Mouse (Mus musculus): ENCODE measurements at regions not wholly inside any gene's neighbourhood (a gene's known extent, or its start where the extent isn't known, plus 50 kb on each side); places are given as distances from the start of the nearest gene placed in this dataset.

GRCm38 (mm10) chr11:38155706-38156105, 919.9 kb upstream of the Tenm2 start:
- H3K4me1 ChIP-seq (ENCODE audit: control insufficient read depth, low read depth, low read length): no peaks in the 10 kb centered on the region
- H3K27me3 ChIP-seq (ENCODE audit: control insufficient read depth, insufficient read depth, low read depth, low read length): no peaks in the 10 kb centered on the region
- no peaks in the 10 kb centered on the region for H3K36me3 ChIP-seq (ENCODE audit: control insufficient read depth, insufficient read depth)
- no peak for ATAC-seq (ENCODE audit: low read depth)
- H3K9ac ChIP-seq (ENCODE audit: low read depth, low read length): no peak overlapping the region
- H3K4me3 ChIP-seq (ENCODE audit: low read depth, low read length): no peak overlapping the region
- no peak overlapping the region for H3K4me2 ChIP-seq (ENCODE audit: low read depth, low read length)
- 80% methylated on average over 2 of the region's 2 CpGs for WGBS (ENCODE audit: insufficient replicate concordance)
- no peak overlapping the region for H3K27ac ChIP-seq (ENCODE audit: low read length)
- H3K9me3 ChIP-seq (replicated peaks; ENCODE audit: control insufficient read depth, low read length): no peaks in the 10 kb centered on the region

- Histone ChIP-seq H3K27ac (ENCODE audit: low read length) (no peak overlapping the region), H3K9ac (ENCODE audit: low read depth, low read length) (no peak overlapping the region), H3K4me1 (ENCODE audit: control insufficient read depth, low read depth, low read length) (no peaks in the 10 kb centered on the region), H3K4me3 (ENCODE audit: low read depth, low read length) (no peak overlapping the region), H3K4me2 (ENCODE audit: low read depth, low read length) (no peak overlapping the region), H3K9me3 (replicated peaks; ENCODE audit: control insufficient read depth, low read length) (no peaks in the 10 kb centered on the region), H3K36me3 (ENCODE audit: control insufficient read depth, insufficient read depth) (no peaks in the 10 kb centered on the region), H3K27me3 (ENCODE audit: control insufficient read depth, insufficient read depth, low read depth, low read length) (no peaks in the 10 kb centered on the region)
- WGBS (ENCODE audit: insufficient replicate concordance): 57% methylated on average over 2 of the region's 2 CpGs
- no peak for ATAC-seq (ENCODE audit: low read depth)
These were observed 907.7 kb upstream of the Tenm2 start for GRCm38 (mm10) chr11:38143436-38143835.

- Histone ChIP-seq H3K9ac (ENCODE audit: low read depth, low read length) (no peak overlapping the region), H3K27ac (ENCODE audit: low read length) (no peak overlapping the region), H3K4me2 (ENCODE audit: low read depth, low read length) (no peak overlapping the region), H3K4me3 (ENCODE audit: low read depth, low read length) (no peak overlapping the region), H3K4me1 (ENCODE audit: control insufficient read depth, low read depth, low read length) (no peaks in the 10 kb centered on the region), H3K9me3 (replicated peaks; ENCODE audit: control insufficient read depth, low read length) (no peaks in the 10 kb centered on the region), H3K27me3 (ENCODE audit: control insufficient read depth, insufficient read depth, low read depth, low read length) (no peaks in the 10 kb centered on the region), H3K36me3 (ENCODE audit: control insufficient read depth, insufficient read depth) (no peaks in the 10 kb centered on the region)
- ATAC-seq (ENCODE audit: low read depth): no peak
These were observed 893.1 kb upstream of the Tenm2 start for GRCm38 (mm10) chr11:38128851-38129250.

- no peak for ATAC-seq (ENCODE audit: low read depth)
- no peak overlapping the region for H3K4me3 ChIP-seq (ENCODE audit: low read depth, low read length)
- H3K9me3 ChIP-seq (replicated peaks; ENCODE audit: control insufficient read depth, low read length): no peaks in the 10 kb centered on the region
- H3K27ac ChIP-seq (ENCODE audit: low read length): no peak overlapping the region
- WGBS (ENCODE audit: insufficient replicate concordance): 36% methylated on average over 2 of the region's 2 CpGs
- H3K4me2 ChIP-seq (ENCODE audit: low read depth, low read length): no peak overlapping the region
- H3K4me1 ChIP-seq (ENCODE audit: control insufficient read depth, low read depth, low read length): no peaks in the 10 kb centered on the region
- no peaks in the 10 kb centered on the region for H3K27me3 ChIP-seq (ENCODE audit: control insufficient read depth, insufficient read depth, low read depth, low read length)
- no peak overlapping the region for H3K9ac ChIP-seq (ENCODE audit: low read depth, low read length)
- H3K36me3 ChIP-seq (ENCODE audit: control insufficient read depth, insufficient read depth): no peaks in the 10 kb centered on the region
These were observed 888.1 kb upstream of the Tenm2 start for GRCm38 (mm10) chr11:38123789-38124330.

DNA sequence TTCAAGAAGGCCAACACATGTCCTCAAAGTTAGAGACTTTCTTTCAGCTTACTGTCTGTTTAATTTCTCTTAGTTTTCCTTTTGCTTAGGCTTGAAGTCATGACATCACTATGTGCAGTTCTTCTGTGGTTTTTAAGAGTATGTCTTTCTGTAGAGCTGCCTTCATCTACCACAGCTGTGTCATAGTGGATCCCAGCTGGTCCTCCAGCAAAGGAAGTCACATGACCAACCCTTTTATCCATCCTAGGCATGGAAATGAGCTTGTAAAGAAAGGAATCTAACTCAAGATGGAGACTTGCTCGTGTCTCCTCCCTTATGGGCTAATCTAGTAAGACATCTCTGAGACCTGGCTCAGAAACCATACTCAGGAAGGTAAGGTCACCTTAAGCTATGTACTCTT, 886.7 kb upstream of the Tenm2 start:
- no peaks in the 10 kb centered on the region for H3K9me3 ChIP-seq (replicated peaks; ENCODE audit: control insufficient read depth, low read length)
- H3K36me3 ChIP-seq (ENCODE audit: control insufficient read depth, insufficient read depth): no peaks in the 10 kb centered on the region
- no peak for ATAC-seq (ENCODE audit: low read depth)
- H3K27ac ChIP-seq (ENCODE audit: low read length): no peak overlapping the region
- H3K4me1 ChIP-seq (ENCODE audit: control insufficient read depth, low read depth, low read length): no peaks in the 10 kb centered on the region
- no peak overlapping the region for H3K4me2 ChIP-seq (ENCODE audit: low read depth, low read length)
- H3K9ac ChIP-seq (ENCODE audit: low read depth, low read length): no peak overlapping the region
- no peaks in the 10 kb centered on the region for H3K27me3 ChIP-seq (ENCODE audit: control insufficient read depth, insufficient read depth, low read depth, low read length)
- H3K4me3 ChIP-seq (ENCODE audit: low read depth, low read length): no peak overlapping the region
- WGBS (ENCODE audit: insufficient replicate concordance): 39% methylated on average over 1 of the region's 1 CpGs

- Histone ChIP-seq H3K27ac (ENCODE audit: low read length) (no peak overlapping the region), H3K4me2 (ENCODE audit: low read depth, low read length) (no peak overlapping the region), H3K9me3 (replicated peaks; ENCODE audit: control insufficient read depth, low read length) (no peaks in the 10 kb centered on the region), H3K27me3 (ENCODE audit: control insufficient read depth, insufficient read depth, low read depth, low read length) (no peaks in the 10 kb centered on the region), H3K9ac (ENCODE audit: low read depth, low read length) (no peak overlapping the region), H3K36me3 (ENCODE audit: control insufficient read depth, insufficient read depth) (no peaks in the 10 kb centered on the region), H3K4me1 (ENCODE audit: control insufficient read depth, low read depth, low read length) (no peaks in the 10 kb centered on the region), H3K4me3 (ENCODE audit: low read depth, low read length) (no peak overlapping the region)
- 38% methylated on average over 8 of the region's 8 CpGs for WGBS (ENCODE audit: insufficient replicate concordance)
- ATAC-seq (ENCODE audit: low read depth): no peak
These were observed 885.4 kb upstream of the Tenm2 start for GRCm38 (mm10) chr11:38121051-38121616.

GRCm38 (mm10) chr11:38117741-38118140, 882.0 kb upstream of the Tenm2 start:
- H3K4me1 ChIP-seq (ENCODE audit: control insufficient read depth, low read depth, low read length): no peaks in the 10 kb centered on the region
- 57% methylated on average over 5 of the region's 5 CpGs for WGBS (ENCODE audit: insufficient replicate concordance)
- ATAC-seq (ENCODE audit: low read depth): no peak
- H3K9me3 ChIP-seq (replicated peaks; ENCODE audit: control insufficient read depth, low read length): no peaks in the 10 kb centered on the region
- H3K4me3 ChIP-seq (ENCODE audit: low read depth, low read length): no peak overlapping the region
- H3K9ac ChIP-seq (ENCODE audit: low read depth, low read length): no peak overlapping the region
- H3K36me3 ChIP-seq (ENCODE audit: control insufficient read depth, insufficient read depth): no peaks in the 10 kb centered on the region
- no peak overlapping the region for H3K27ac ChIP-seq (ENCODE audit: low read length)
- H3K27me3 ChIP-seq (ENCODE audit: control insufficient read depth, insufficient read depth, low read depth, low read length): no peaks in the 10 kb centered on the region
- no peak overlapping the region for H3K4me2 ChIP-seq (ENCODE audit: low read depth, low read length)

GRCm38 (mm10) chr11:38092202-38092601, 856.4 kb upstream of the Tenm2 start:
- no peaks in the 10 kb centered on the region for H3K4me1 ChIP-seq (ENCODE audit: control insufficient read depth, low read depth, low read length)
- WGBS (ENCODE audit: insufficient replicate concordance): 59% methylated on average over 2 of the region's 2 CpGs
- H3K4me3 ChIP-seq (ENCODE audit: low read depth, low read length): no peak overlapping the region
- no peaks in the 10 kb centered on the region for H3K27me3 ChIP-seq (ENCODE audit: control insufficient read depth, insufficient read depth, low read depth, low read length)
- no peak for ATAC-seq (ENCODE audit: low read depth)
- H3K36me3 ChIP-seq (ENCODE audit: control insufficient read depth, insufficient read depth): no peaks in the 10 kb centered on the region
- no peak overlapping the region for H3K9ac ChIP-seq (ENCODE audit: low read depth, low read length)
- no peak overlapping the region for H3K4me2 ChIP-seq (ENCODE audit: low read depth, low read length)
- H3K27ac ChIP-seq (ENCODE audit: low read length): no peak overlapping the region
- no peaks in the 10 kb centered on the region for H3K9me3 ChIP-seq (replicated peaks; ENCODE audit: control insufficient read depth, low read length)

DNA sequence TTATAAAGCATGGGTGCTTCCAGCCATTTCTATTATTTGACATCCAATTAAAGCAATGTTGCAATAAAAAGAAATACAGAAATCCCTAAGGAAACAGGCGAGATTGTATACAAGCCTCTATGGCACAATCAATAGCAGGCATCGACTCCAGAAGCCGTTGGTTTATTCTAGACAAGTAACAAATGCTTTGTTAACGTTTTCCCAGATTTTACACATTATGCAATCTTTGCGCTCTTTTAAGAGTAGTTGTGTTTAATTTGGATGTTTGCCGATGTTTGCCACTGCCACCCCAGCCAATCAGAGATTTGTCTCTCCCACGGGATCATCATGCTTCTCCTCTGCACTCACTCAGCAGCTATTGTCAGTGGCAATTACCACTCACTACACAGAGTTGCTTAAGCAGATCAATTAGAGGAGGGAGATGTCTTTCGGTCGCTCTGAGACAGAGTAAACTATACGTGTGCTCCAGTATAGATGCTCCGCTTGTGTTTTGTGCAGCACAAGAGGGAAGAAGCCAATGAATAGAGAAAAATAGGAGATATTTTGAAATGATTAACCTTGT, 839.5 kb upstream of the Tenm2 start:
- Histone ChIP-seq H3K27me3 (ENCODE audit: control insufficient read depth, insufficient read depth, low read depth, low read length) (no peaks in the 10 kb centered on the region), H3K9me3 (replicated peaks; ENCODE audit: control insufficient read depth, low read length) (no peaks in the 10 kb centered on the region), H3K36me3 (ENCODE audit: control insufficient read depth, insufficient read depth) (no peaks in the 10 kb centered on the region), H3K4me3 (ENCODE audit: low read depth, low read length) (no peak overlapping the region), H3K4me2 (ENCODE audit: low read depth, low read length) (no peak overlapping the region), H3K27ac (ENCODE audit: low read length) (no peak overlapping the region), H3K9ac (ENCODE audit: low read depth, low read length) (no peak overlapping the region), H3K4me1 (ENCODE audit: control insufficient read depth, low read depth, low read length) (no peaks in the 10 kb centered on the region)
- WGBS (ENCODE audit: insufficient replicate concordance): 63% methylated on average over 11 of the region's 11 CpGs
- ATAC-seq (ENCODE audit: low read depth): peak; percentile 89
